Mouse (Mus musculus): Measurements from ENCODE around the gene Cenpa.
"Not testable (repeated sequence)": the region's sequence is repeated elsewhere in the genome, so short reads cannot be mapped to it uniquely, and the experiment has no call there.

Gene Cenpa

DNA sequence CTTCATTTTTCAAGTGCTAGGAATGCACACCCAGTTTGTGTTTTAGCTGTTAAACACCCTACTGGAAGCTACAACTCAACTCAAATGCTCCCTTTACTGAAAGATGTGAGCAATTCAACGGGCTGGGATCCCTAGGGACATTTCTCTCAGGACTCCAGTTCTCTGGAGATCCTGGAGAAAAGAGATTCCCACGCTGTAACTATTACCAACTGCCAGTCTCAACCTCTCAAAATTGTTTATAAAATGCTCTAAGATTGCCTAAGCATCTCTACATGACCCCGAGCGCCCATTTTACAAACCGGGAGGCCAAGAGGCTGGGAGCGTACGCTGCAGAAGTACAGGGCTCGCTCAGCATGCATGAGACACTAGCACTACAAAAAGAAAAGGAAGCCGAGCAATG is 19.2 kb upstream of the Cenpa start:
- no peak for DNase-seq (ENCODE audit: low read depth)

DNA sequence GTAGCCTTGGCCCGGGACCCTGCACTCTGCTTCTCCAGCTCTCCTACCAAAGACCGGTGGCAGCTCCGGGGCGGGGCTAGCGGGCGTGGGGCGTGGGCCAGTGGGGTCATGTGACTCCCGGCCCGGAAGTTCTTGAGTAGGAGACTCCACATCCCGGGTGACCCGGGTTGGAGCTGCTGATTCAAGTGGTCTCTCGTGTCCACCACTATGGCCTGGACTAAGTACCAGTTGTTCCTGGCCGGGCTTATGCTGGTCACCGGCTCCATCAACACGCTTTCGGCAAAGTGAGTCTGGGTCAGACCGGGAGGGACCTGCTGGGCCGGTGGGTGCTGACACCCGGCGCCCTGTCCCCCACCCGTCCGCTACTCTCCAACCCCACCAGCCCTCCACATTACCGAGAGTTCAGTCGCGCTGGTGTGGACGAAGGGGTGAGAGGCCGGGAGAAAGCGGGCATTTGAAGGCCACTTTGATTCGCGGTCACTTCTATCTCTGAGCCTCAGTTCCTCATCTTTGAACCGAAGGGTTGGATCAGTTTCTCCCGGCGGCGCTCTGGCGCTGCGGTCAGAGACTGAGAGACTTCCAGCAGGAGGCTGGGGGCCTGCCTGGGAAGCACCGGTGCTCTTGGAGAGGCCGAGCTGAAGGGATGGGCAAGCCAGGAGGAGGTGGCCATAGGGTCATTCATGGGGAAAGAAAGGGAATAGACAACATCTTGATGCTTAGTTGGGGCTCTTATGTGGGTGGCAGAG is 18.6 kb upstream of the Cenpa start, which contains the start of gene Slc35f6:
Gene Slc35f6 (plus strand): TSS at position 119 of the 746 bp plus-strand sequence.
- peak; percentile 72 for DNase-seq (ENCODE audit: low read depth)

DNA sequence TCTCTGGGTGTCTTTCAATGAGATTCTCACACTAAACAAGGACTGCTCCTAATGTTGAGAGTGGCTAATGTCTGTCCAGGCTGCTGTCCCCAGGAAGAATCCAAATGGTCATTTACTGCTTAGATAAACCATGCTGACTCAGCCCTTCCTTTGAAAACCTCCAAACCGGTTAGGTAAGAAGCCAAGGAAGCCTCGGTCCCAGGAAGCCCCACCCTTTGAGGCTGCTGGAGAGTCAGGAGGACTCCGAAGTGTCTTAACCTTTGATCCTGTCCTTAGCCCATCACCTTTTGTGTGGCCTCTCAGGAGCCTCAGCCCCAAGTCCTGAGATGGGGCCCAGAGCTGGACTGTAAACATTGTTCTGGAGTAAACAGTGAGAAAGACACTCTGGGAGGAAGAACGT is 17.0 kb upstream of the Cenpa start:
- DNase-seq (ENCODE audit: low read depth) = no peak

DNA sequence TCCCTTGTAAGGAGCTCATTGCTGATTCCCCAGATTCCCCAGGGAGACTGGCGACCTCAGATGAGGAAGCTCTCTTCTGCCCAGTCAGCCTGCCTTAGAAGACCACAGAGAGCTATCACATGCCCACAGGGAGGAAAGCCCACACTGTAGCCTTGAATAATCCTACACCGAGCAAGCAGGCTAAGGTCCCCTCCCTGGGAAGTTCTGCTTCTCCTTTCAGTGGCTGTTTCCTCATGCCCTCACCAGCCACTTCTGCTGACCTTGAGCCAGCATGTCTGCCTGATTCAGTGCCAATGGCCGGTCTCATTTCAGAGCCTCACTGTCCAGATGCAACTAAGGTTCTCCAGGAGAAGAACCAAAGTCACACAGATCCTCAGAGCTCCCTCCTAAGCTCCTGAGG is 15.8 kb upstream of the Cenpa start:
- DNase-seq (ENCODE audit: low read depth) = no peak

DNA sequence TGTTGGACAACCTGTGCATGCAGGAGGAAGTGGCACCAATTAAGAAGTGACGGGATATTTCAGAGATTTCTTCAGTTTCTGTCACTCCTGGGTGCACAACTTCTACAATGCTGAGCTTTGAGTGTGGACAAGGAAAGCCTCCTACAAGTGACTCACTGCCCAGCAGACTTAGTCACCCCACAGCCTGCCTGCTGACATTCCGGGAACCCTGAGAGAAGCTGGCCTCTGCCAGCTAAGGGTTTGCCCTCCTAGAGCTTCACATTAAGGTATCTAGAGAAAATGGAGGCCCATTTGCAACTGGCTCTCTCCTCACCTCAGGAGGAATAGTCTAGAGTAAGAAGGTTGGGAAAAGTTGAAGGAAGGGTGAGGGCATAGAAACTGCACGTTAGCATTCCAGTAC is 15.0 kb upstream of the Cenpa start:
- no peak for DNase-seq (ENCODE audit: low read depth)

DNA sequence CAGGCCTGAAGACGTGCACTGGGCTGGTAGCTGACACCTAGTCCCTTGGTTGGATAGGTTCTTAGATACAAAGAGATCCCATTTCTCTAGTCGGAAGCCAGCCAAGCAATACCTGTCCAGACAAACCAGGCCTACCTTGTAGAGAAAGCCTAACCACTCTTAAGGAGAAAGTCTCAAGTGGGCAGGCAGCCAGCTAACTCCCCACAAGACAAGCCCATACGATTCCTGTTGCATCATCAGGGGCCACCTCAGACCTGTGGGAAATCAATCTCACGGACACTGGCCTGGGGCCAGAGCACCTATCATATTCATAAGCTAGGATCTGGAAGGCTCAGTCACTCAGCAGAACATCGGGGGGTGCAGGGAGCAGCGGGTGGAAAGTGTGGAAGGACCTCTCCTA is 13.3 kb upstream of the Cenpa start:
- DNase-seq (ENCODE audit: low read depth) = no peak

DNA sequence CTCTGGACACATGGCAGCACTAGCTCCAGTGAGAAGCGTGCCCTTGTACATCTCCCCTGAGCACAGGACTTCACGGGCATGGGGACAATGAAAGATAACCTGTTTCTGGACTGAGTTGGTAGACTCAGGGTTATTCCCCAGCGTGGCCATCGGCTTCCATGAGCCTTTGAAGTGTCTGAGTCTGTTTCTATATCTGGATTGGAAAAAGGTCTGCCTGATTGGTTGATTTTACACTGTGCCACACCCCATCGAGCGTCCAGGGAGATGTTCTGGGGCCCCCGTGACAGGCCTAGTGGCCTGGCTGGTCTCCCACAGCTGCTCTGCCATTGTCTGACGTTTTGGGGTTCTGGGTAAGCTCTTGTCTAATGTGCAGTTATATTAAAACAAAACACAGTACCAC is 11.5 kb upstream of the Cenpa start:
- no peak for DNase-seq (ENCODE audit: low read depth)

DNA sequence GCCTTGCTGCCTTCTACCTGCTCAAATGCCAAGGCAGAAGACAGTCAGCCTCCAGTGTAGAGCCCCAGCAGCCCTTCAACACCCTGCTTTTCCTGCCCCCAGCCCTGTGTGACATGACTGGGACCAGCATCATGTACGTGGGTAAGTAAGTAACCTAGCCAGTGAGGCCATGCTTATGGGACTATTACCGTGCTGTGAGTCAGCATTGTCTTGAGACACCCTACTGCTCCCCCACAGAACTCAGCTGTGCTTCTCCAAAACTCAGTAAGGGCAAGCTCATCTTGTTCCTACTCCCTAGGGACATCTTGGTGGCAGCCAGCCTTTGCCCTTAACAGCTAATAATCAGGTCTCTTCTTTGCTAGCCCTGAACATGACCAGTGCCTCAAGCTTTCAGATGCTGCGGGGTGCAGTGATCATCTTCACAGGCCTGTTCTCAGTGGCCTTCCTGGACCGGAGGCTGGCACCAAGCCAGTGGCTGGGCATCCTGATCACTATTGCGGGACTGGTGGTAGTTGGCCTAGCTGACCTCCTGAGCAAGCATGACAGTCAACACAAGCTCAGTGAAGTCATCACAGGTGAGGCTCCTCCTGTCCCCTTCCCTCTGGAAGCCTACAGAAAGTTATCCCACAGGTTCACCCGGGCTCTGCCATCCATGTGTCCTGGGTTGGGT is 10.9 kb upstream of the Cenpa start:
- no peak for DNase-seq (ENCODE audit: low read depth)

DNA sequence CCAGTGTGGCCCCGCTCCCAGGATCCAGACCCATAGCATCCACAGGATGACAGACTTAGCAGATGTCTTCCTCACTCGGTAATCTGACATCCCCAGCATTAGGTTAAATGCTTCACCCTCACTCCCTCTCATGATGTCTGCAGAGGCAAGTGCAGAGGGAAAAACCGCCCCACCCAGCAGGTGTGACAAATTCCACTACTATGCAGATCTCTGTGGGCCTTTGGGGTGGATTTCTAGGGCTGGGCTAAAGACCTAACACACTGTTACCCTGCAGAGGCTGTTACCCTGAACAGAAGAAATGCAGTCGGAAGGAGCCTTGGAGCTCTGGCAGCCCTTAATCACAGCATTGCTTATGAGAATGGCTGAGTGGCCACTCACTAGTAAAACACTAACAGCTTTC is 7.5 kb upstream of the Cenpa start:
- no peak for DNase-seq (ENCODE audit: low read depth)

DNA sequence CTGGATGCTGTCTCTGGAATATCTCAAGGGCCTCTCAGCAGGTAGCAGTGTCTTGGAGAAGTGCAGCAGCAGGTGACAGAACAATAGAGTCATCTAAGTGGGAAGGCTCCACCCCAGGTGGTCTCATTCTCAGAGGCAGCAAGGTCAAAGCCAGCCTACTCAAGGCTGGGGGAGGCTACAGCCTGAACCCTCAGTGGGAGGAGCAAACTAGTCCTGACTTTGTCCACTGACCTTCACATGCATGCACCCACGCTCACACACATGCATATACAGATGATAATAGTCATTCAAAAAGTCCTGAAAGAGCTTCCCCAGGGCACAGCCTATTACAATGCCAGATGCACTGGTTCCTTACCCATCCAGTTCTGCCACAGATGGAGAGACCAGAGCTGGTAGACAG is 6.3 kb upstream of the Cenpa start:
- DNase-seq (ENCODE audit: low read depth) = no peak

DNA sequence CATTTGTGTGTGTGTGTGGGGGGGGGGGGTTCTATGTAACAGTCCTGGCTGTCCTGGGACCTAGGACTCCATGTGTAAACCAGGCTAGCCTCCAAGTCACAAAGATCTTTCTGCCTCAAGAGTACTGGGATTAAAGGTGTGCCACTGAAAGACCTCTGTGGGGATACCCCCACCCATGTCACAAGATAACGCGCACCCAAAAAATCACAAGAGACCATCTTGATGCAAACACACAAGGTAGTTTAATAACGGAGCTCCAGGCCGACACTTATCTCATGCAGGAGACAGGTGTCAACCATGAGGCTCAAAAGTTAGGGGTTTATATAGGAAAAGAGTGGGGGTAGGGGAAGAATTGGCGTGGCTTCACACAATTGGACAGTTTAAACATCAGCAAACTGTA is 5.8 kb upstream of the Cenpa start:
- no peak for DNase-seq (ENCODE audit: low read depth)

DNA sequence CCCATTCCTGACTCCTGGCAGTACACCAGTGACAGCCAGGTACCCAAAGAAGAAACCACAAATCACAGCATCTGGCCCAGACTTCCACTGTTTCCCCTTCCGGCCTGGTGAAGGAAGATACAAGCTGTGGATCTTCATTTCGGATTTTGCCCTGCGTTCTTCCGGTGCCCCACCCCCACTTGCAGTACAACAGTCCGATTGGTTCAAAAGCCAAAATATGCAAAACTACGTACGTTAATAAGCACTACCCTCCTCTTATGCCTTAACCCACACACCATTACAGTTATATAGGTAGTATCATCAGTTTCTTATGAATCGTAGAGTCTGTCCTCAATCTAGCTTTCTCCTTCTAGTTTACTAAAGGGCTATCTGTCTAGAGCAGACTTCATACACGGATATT is 1.2 kb upstream of the Cenpa start:
- no peak for DNase-seq (ENCODE audit: low read depth)

DNA sequence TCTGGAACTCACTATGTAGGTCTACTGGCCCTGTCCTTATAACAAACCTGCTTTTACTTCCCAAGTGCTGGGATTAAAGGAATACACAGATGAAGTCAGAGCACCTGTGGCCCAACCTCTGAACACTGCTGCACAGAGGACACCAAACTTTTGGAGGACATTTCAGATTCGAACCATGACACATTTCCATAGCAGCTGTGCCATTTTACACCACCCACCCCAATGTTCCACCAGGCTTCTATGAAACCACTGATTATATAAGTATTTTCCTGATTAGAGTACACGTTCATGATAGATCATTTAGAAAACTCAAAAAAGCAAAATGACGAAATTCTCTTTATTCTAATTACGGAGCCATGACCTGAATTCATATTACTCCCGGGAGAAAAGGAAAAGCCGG is 609 bp upstream of the Cenpa start:
- no peak for DNase-seq (ENCODE audit: low read depth)

DNA sequence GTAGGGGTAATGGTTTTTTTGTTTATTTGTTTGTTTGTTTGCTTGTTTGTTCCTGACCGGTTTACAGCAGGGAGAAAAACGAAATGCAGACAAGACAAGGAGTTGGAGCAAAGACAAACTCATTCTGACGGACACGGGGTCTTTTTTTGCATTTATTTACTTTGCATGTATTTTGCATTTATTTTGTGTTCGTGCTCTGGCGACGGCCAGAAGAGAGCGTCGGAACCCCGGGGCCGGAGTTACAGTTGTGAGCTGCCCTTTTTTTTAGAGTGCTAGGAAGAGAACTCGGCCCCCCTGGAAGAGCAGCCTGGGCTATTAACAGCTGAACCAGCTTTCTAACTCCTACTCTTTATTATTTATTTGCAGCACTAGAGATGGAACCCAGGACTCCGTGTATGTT is 638 bp downstream of the Cenpa start:
- DNase-seq (ENCODE audit: low read depth) = no peak

DNA sequence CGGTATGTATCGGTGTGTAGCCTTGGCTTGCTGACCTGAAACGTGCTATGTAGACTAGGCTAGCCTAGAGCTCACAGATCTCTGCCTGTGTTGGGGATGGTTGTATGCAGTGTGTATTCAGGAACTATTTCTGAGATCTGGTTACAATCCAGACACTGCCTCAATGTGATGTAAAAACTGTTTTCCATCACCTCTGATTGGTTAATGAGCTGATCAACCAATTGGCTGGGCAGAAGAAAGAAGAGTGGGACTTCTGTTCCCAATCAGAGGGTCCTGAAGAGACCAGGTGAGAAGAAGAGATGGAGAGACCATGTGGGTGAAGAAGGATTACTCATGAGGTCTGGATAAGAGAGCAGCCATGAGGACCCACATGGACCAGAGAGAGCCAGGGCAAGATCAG is 1.1 kb downstream of the Cenpa start:
- no peak for DNase-seq (ENCODE audit: low read depth)

DNA sequence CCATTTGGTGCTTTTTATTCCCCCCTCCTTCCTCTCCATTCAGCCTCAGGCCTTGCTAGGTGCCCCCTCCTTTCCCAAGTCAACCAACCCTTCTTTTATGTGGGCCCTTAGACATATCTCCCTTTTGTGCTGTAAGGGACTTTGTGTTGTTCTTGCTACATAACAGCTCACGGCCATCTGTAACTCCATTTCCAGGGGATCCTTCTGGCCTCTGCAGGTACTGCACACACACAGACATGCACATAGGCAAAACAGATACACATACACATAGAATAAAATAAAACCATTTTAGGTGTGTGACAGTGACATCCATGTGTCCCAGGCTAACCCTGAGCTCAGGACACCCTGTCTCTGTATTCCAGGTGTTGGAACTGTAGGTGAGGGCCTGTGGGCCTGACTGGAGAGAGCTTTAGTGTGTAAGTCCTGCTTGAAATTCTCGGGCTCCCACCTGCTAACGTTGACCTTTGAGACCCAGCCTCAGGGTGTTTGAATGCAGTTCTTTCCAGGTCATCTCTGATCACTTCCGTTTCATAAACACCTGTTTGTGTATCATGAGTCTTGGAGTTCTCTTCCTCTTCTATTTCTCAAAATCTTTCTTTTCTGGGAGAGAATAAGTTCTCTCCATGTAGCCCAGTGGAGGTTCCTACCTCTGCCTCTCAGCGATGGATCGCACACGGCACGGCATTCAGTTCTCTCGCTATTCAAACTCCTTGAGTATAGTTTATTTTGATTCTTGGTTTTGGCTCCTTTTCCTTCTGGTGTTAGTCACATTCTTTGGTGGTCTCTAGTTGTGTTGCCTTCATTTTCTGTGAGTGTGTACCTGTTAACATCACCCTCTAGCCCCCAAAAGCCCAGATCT is 2.3 kb downstream of the Cenpa start:
- DNase-seq (ENCODE audit: low read depth) = no peak

DNA sequence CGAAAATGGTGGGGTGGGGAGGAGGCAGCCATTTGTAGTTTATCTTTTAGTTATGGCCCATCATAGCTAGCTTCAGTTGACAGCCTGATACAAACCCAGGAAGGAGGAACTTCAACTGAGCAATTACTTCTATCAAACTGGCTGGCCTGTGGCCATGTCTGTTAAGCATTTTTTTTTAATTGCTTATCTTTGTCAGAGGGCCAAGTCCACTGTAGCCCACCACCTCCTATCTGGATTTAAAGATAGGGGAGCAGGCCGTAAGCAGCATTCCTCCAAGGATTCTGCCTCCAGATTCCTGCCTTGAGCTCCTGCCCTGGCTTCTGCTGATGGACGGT is 2.9 kb downstream of the Cenpa start:
- DNase-seq (ENCODE audit: low read depth) = no peak

DNA sequence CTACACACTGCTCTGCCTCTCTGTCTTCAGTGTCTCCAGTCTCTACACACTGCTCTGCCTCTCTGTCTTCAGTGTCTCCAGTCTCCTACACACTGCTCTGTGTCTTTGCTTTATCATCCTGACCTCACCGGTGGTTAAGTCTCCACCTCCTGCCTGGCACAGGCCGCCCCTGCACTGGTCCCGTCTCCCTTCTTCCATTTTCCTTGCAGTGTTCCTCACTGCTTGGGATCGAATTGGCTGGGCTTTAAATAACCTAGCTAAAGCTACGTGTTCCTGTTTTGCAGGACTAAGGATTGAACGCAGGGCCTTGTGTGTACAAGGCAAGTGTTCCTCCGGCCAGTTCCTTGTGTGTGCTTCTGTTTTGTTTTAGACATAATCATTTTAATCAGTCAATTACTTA is 3.5 kb downstream of the Cenpa start:
- no peak for DNase-seq (ENCODE audit: low read depth)

DNA sequence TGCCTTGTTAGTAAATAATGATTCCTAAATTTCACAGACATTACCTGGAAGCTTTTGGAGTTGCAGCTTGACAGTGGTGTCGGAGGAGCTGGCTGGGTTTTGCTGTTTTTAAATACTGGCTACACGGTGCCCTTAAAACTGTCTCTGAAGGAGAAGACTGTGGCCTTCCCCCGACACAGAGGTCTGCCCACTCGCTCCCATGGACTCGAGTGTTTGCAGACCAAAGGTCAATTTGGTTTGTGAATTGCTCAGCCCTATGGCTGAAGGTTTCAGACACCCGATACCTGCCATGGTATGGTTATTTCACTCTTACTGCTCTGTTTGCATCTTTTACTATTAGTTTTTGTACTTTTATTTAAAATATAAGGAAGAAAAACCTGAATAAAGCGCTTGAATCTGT is 7.4 kb downstream of the Cenpa start:
- no peak for DNase-seq (ENCODE audit: low read depth)

DNA sequence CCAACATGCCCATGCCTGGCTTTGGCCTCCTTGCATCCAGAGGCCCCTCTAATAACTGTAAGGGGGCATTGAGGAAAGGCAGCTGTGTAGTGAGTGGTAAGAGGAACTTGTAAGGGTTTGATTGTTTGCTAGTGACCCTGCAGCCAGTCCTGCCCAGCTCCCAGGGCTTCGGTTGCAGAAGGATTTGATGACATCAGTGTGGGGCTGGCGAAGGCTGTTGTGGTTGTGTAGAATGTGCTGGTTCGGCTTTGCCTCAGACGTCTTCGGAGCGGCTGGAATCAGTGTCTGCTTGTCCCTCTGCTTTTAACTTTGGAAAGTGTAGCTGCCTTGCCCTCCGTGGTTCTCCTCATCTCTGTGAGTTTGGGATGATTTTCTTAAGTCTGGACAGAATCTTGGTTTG is 10.2 kb downstream of the Cenpa start:
- DNase-seq (ENCODE audit: low read depth) = no peak

DNA sequence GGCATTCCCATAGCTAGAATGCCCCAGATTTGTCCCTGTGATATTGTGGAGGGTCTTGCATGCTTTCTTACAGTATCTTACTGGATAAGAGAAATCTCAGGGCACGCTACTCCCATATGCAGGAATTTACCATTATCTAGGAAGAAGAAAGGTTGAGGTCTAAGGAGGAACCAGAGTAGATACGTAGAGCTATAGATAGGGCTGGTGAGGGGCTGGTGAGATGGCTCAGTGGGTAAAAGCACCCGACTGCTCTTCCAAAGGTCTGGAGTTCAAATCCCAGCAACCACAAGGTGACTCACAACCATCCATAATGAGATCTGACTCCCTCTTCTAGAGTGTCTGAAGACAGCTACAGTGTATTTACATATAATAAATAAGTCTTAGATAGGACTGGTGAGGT is 11.5 kb downstream of the Cenpa start:
- DNase-seq (ENCODE audit: low read depth) = not testable (repeated sequence)

DNA sequence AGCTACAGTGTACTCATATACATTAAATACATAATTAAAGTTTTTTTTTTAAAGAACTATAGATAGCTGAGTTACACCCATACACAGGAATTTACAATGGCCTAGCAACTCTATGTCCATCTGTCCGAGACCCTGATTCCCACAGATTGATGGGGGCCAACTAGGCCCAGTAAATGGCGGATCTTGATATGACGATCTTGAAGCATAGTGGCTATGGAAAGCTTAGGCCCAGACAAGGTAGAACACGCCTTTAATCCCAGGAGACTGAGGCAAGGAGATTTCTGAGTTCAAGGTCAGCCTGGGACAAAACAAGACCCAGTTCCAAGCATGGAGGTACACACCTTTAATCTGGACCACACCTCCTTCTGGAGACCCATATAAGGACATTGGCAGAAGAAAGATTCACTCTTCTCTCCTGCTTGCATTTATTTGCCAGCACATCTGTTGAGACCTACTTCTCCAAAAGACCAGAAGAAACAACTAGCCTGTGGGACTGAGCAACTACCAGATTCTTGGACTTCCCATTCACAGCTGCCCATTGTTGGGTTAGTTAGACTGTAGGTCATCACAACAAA is 12.2 kb downstream of the Cenpa start:
- DNase-seq (ENCODE audit: low read depth) = no peak

DNA sequence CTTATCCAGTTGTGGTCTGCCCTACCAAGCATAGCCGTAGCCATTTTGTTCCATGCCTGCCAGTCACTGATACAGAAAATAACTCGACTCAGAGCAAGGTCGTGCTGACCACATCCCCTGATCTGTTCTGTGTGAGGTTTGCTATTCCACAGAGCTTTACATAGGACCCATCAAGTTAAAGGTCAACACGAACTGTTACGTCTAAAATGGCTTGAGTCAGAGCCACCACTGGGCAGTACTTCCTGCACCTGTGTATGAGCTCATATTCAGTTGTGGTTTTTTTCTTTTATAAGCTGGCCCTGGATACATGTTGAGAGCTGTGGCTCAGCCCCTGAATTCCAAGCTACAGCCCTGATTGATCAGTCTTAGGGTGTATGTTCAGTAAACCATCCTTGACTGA is 13.0 kb downstream of the Cenpa start:
- DNase-seq (ENCODE audit: low read depth) = no peak
